Mouse (Mus musculus) common myeloid progenitor, adult 5-6 weeks (primary cell): ENCODE data around the gene Rpl36a-ps1. TPM values are rescaled to one million over a fixed set of nuclear protein-coding genes. Genes with fewer than 3 reads are reported as not detected.
A peak's percentile ranks its signal among the peaks of the same experiment; 100 is the strongest.
"Not testable (repeated sequence)": the region's sequence is repeated elsewhere in the genome, so short reads cannot be mapped to it uniquely, and the experiment has no call there.

Experiments used
- ATAC-seq: replicated peaks from 2 replicates; pipeline ENCODE4 v1.8.0; 2016; ENCODE audit warnings: low read depth, mild to moderate bottlenecking, moderate TSS enrichment, inconsistent platforms; ENCODE audit not compliant: poor library complexity, severe bottlenecking
- total RNA-seq: library from RNA; stranded (forward); fragments of 200-1000, 187-1606 nt; gene quantifications from 2 replicates; pipeline ENCODE4 v1.2.3, GENCODE M21; 2017

The Rpl36a-ps1 gene
- 54.5 and 75.3 TPM in 2 replicates for total RNA-seq

GRCm38 (mm10) chr14:98994218-98994617 is at the start of gene Rpl36a-ps1:
TSS of gene Rpl36a-ps1 (minus strand) at chr14:98994318.
- no peak for ATAC-seq

GRCm38 (mm10) chr14:99043499-99043898 is 49.4 kb upstream of the Rpl36a-ps1 start:
- ATAC-seq = no peak

GRCm38 (mm10) chr14:99041416-99041815 is 47.3 kb upstream of the Rpl36a-ps1 start:
- no peak for ATAC-seq

- ATAC-seq = not testable (repeated sequence)
Observed at GRCm38 (mm10) chr14:99039308-99039707, 45.2 kb upstream of the Rpl36a-ps1 start.

GRCm38 (mm10) chr14:99037703-99038102 is 43.6 kb upstream of the Rpl36a-ps1 start:
- ATAC-seq = peak; percentile 26; the same call in 1 of the 2 replicates

- ATAC-seq = no peak
Observed at GRCm38 (mm10) chr14:99036039-99036438, 41.9 kb upstream of the Rpl36a-ps1 start.

- ATAC-seq = not testable (repeated sequence)
Observed at GRCm38 (mm10) chr14:99034851-99035250, 40.7 kb upstream of the Rpl36a-ps1 start.

- ATAC-seq = 0 out of 2 replicates have a peak, but pooled peaks have one; percentile 18
Observed at GRCm38 (mm10) chr14:99032596-99032995, 38.5 kb upstream of the Rpl36a-ps1 start.

- ATAC-seq = no peak
Observed at GRCm38 (mm10) chr14:99031337-99031873, 37.3 kb upstream of the Rpl36a-ps1 start.

GRCm38 (mm10) chr14:99029987-99030386 is 35.9 kb upstream of the Rpl36a-ps1 start:
- no peak for ATAC-seq

GRCm38 (mm10) chr14:99022346-99023086 is 28.4 kb upstream of the Rpl36a-ps1 start:
- peak; percentile 63; the same call in 1 of the 2 replicates for ATAC-seq

- no peak for ATAC-seq
Observed at GRCm38 (mm10) chr14:99019136-99019808, 25.2 kb upstream of the Rpl36a-ps1 start.

GRCm38 (mm10) chr14:99018691-99019090 is 24.6 kb upstream of the Rpl36a-ps1 start:
- ATAC-seq = no peak

GRCm38 (mm10) chr14:99010920-99011313 is 16.8 kb upstream of the Rpl36a-ps1 start:
- 0 out of 2 replicates have a peak, but pooled peaks have one; percentile 3 for ATAC-seq

GRCm38 (mm10) chr14:99010224-99010919 is 16.3 kb upstream of the Rpl36a-ps1 start:
- peak; percentile 78 for ATAC-seq

GRCm38 (mm10) chr14:98992482-98992881 is 1.6 kb downstream of the Rpl36a-ps1 start:
- ATAC-seq = no peak

- no peak for ATAC-seq
Observed at GRCm38 (mm10) chr14:98990636-98991035, 3.5 kb downstream of the Rpl36a-ps1 start.

- no peak for ATAC-seq
Observed at GRCm38 (mm10) chr14:98989818-98990217, 4.3 kb downstream of the Rpl36a-ps1 start.

GRCm38 (mm10) chr14:98971921-98972320 is 22.2 kb downstream of the Rpl36a-ps1 start:
- no peak for ATAC-seq

- ATAC-seq = no peak
Observed at GRCm38 (mm10) chr14:98958978-98959658, 35.0 kb downstream of the Rpl36a-ps1 start.
